Mouse (Mus musculus) ovary, postnatal 10 days (tissue): ENCODE measurements around the gene Lypd6b.

Source experiments
- DNase-seq: peaks from one replicate; pipeline ENCODE4 v3.0.0; 2022; ENCODE audit warnings: low spot score

Lypd6b gene

GRCm38 (mm10) chr2:49770440-49770839 lies 17.0 kb upstream of the Lypd6b start:
- DNase-seq: no peak

GRCm38 (mm10) chr2:49771172-49771571 lies 16.3 kb upstream of the Lypd6b start:
- DNase-seq: no peak

- DNase-seq: no peak
These were observed 14.1 kb upstream of the Lypd6b start for GRCm38 (mm10) chr2:49773194-49773931.

- no peak for DNase-seq
These were observed 13.3 kb upstream of the Lypd6b start for GRCm38 (mm10) chr2:49774180-49774579.

GRCm38 (mm10) chr2:49775187-49775586 lies 12.3 kb upstream of the Lypd6b start:
- no peak for DNase-seq

- no peak for DNase-seq
These were observed 11.8 kb upstream of the Lypd6b start for GRCm38 (mm10) chr2:49775735-49776134.

GRCm38 (mm10) chr2:49776407-49776806 lies 11.1 kb upstream of the Lypd6b start:
- DNase-seq: no peak

GRCm38 (mm10) chr2:49788051-49788418 lies 547 bp downstream of the Lypd6b start:
- no peak for DNase-seq

- no peak for DNase-seq
These were observed 1.2 kb downstream of the Lypd6b start for GRCm38 (mm10) chr2:49788643-49789042.

- DNase-seq: no peak
These were observed 1.6 kb downstream of the Lypd6b start for GRCm38 (mm10) chr2:49789078-49789477.

GRCm38 (mm10) chr2:49789504-49789903 lies 2.0 kb downstream of the Lypd6b start:
- no peak for DNase-seq

- DNase-seq: no peak
These were observed 10.1 kb downstream of the Lypd6b start for GRCm38 (mm10) chr2:49797444-49798143.

GRCm38 (mm10) chr2:49804448-49804847 lies 17.0 kb downstream of the Lypd6b start:
- no peak for DNase-seq

- DNase-seq: no peak
These were observed 18.4 kb downstream of the Lypd6b start for GRCm38 (mm10) chr2:49805736-49806371.

- no peak for DNase-seq
These were observed 22.0 kb downstream of the Lypd6b start for GRCm38 (mm10) chr2:49809496-49809895.

- no peak for DNase-seq
These were observed 23.9 kb downstream of the Lypd6b start for GRCm38 (mm10) chr2:49811420-49811819.

GRCm38 (mm10) chr2:49811871-49812363 lies 24.4 kb downstream of the Lypd6b start:
- no peak for DNase-seq

GRCm38 (mm10) chr2:49813151-49813550 lies 25.7 kb downstream of the Lypd6b start:
- no peak for DNase-seq

GRCm38 (mm10) chr2:49814011-49814410 lies 26.5 kb downstream of the Lypd6b start:
- DNase-seq: no peak

GRCm38 (mm10) chr2:49815696-49816320 lies 28.3 kb downstream of the Lypd6b start:
- no peak for DNase-seq

- no peak for DNase-seq
These were observed 29.1 kb downstream of the Lypd6b start for GRCm38 (mm10) chr2:49816549-49816948.

GRCm38 (mm10) chr2:49817151-49817550 lies 29.7 kb downstream of the Lypd6b start:
- DNase-seq: no peak
